Mouse (Mus musculus): ENCODE data around the gene Slc2a3.

GRCm38 (mm10) chr6:122682646-122683045 is 118.8 kb downstream of the Slc2a3 start:
- TF ChIP-seq CTCF (IDR thresholded peaks at IDR 0.05; ENCODE audit: borderline replicate concordance, extremely low read depth, insufficient read depth, insufficient read length), result no peak
- TF ChIP-seq POLR2A (IDR thresholded peaks at IDR 0.05; ENCODE audit: borderline replicate concordance, extremely low read depth, insufficient read depth, insufficient read length, poor library complexity, severe bottlenecking), result no peak

Measured in brain, embryonic 14.5 days (tissue).